Mouse (Mus musculus): ENCODE results near the gene Cipc.

Cipc gene

GRCm38 (mm10) chr12:86960791-86961335 is 14.0 kb downstream of the Cipc start:
- DNase-seq (ENCODE audit: low spot score), result no peak

- DNase-seq (ENCODE audit: low spot score), result no peak
Measured at GRCm38 (mm10) chr12:86961589-86962344, 14.9 kb downstream of the Cipc start.

- DNase-seq (ENCODE audit: low spot score), result no peak
Measured at GRCm38 (mm10) chr12:86964278-86965057, 17.6 kb downstream of the Cipc start.

- DNase-seq (ENCODE audit: low spot score), result no peak
Measured at GRCm38 (mm10) chr12:86965237-86965799, 18.5 kb downstream of the Cipc start.

GRCm38 (mm10) chr12:86968468-86969219 is 21.8 kb downstream of the Cipc start:
- no peak for DNase-seq (ENCODE audit: low spot score)

- no peak for DNase-seq (ENCODE audit: low spot score)
Measured at GRCm38 (mm10) chr12:86969220-86969601, 22.4 kb downstream of the Cipc start.

- DNase-seq (ENCODE audit: low spot score), result no peak
Measured at GRCm38 (mm10) chr12:86971089-86971488, 24.2 kb downstream of the Cipc start.

GRCm38 (mm10) chr12:86973216-86973615 is 26.4 kb downstream of the Cipc start:
- no peak for DNase-seq (ENCODE audit: low spot score)

GRCm38 (mm10) chr12:86973706-86974105 is 26.9 kb downstream of the Cipc start:
- DNase-seq (ENCODE audit: low spot score), result no peak

GRCm38 (mm10) chr12:86974387-86975288 is 27.8 kb downstream of the Cipc start:
- peak; percentile 45 for DNase-seq (ENCODE audit: low spot score)

- DNase-seq (ENCODE audit: low spot score), result no peak
Measured at GRCm38 (mm10) chr12:86975761-86976160, 28.9 kb downstream of the Cipc start.

GRCm38 (mm10) chr12:86976511-86977168 is 29.8 kb downstream of the Cipc start:
- DNase-seq (ENCODE audit: low spot score), result no peak

- DNase-seq (ENCODE audit: low spot score), result no peak
Measured at GRCm38 (mm10) chr12:86977833-86978232, 31.0 kb downstream of the Cipc start.

GRCm38 (mm10) chr12:86981180-86981579 is 34.3 kb downstream of the Cipc start:
- DNase-seq (ENCODE audit: low spot score), result no peak

- DNase-seq (ENCODE audit: low spot score), result no peak
Measured at GRCm38 (mm10) chr12:86983470-86984193, 36.8 kb downstream of the Cipc start.

- no peak for DNase-seq (ENCODE audit: low spot score)
Measured at GRCm38 (mm10) chr12:86984194-86984555, 37.3 kb downstream of the Cipc start.

- no peak for DNase-seq (ENCODE audit: low spot score)
Measured at GRCm38 (mm10) chr12:86986562-86986961, 39.7 kb downstream of the Cipc start.

- DNase-seq (ENCODE audit: low spot score), result no peak
Measured at GRCm38 (mm10) chr12:86988227-86988626, 41.4 kb downstream of the Cipc start.

GRCm38 (mm10) chr12:86989378-86989777 is 42.5 kb downstream of the Cipc start:
- DNase-seq (ENCODE audit: low spot score), result no peak

Data from ovary, postnatal 10 days (tissue).